Mouse (Mus musculus) midbrain, embryonic 14.5 days (tissue): ENCODE measurements at regions not wholly inside any gene's neighbourhood (a gene's known extent, or its start where the extent isn't known, plus 50 kb on each side); places are given as distances from the start of the nearest gene placed in this dataset.

ENCODE experiments used
- ATAC-seq: fragments of 200-750 bp; cut with Nextera tagmentation; 2 replicates; pipeline ENCODE4 v1.8.0; 2017; ENCODE audit warnings: moderate number of reproducible peaks, moderate library complexity; ENCODE audit not compliant: low FRiP score, low TSS enrichment
- DNase-seq: peaks from one replicate; pipeline ENCODE4 v3.0.0-alpha.2; 2015
- H3K27ac ChIP-seq: fragments of 300-500 bp; sonication (generic); replicated peaks from 2 replicates; pipeline ENCODE4 v1.5.1; 2014; ENCODE audit warnings: mild to moderate bottlenecking, low read depth, low read length, moderate library complexity
- H3K27me3 ChIP-seq: fragments of 300-500 bp; sonication (generic); 2 replicates; pipeline ENCODE4 v1.6.1; 2014; ENCODE audit warnings: low read length, control low read depth, mixed read lengths; ENCODE audit not compliant: control insufficient read depth, insufficient read depth
- H3K36me3 ChIP-seq: fragments of 300-500 bp; sonication (generic); 2 replicates; pipeline ENCODE4 v1.6.1; 2014; ENCODE audit warnings: low read length, control low read depth; ENCODE audit not compliant: control insufficient read depth, insufficient read depth
- H3K4me1 ChIP-seq: fragments of 300-500 bp; sonication (generic); 2 replicates; pipeline ENCODE4 v1.6.1; 2014; ENCODE audit warnings: mild to moderate bottlenecking, antibody characterized with exemption, low read length, control low read depth; ENCODE audit not compliant: control insufficient read depth, insufficient read depth
- H3K4me2 ChIP-seq: fragments of 300-500 bp; sonication (generic); 2 replicates; pipeline ENCODE4 v1.6.1; 2014; ENCODE audit warnings: mild to moderate bottlenecking, low read length, moderate library complexity
- H3K4me3 ChIP-seq: fragments of 300-500 bp; sonication (generic); replicated peaks from 2 replicates; pipeline ENCODE4 v1.5.1; 2014; ENCODE audit warnings: low read depth, low read length
- H3K9ac ChIP-seq: fragments of 300-500 bp; sonication (generic); replicated peaks from 2 replicates; pipeline ENCODE4 v1.6.1; 2014; ENCODE audit warnings: mild to moderate bottlenecking, low read length, moderate library complexity
- H3K9me3 ChIP-seq: fragments of 300-500 bp; sonication (generic); 2 replicates; pipeline ENCODE4 v1.6.1; 2016; ENCODE audit warnings: low read length, control low read depth, mixed read lengths; ENCODE audit not compliant: control insufficient read depth
- WGBS: fragments of 180-500 bp; shearing (Covaris S2); extraction: QIAGEN DNeasy Blood & Tissue Kit; methylation state at CpG from one replicate; pipeline ENCODE4 v1.1.7; 2014; 5-methylcytosine and 5-hydroxymethylcytosine counted together

- DNase-seq (no peak), ATAC-seq (peak; percentile 21)
- WGBS: 70% methylated on average over 1 of the region's 1 CpGs
- Histone ChIP-seq H3K9me3 (no peaks in the 10 kb centered on the region), H3K9ac (no peak overlapping the region), H3K4me2 (no peak overlapping the region), H3K36me3 (no peaks in the 10 kb centered on the region), H3K27me3 (no peaks in the 10 kb centered on the region), H3K27ac (peak overlapping the region; percentile 53; the same call in 1 of the 2 replicates), H3K4me1 (peaks cover 7% of the 10 kb centered on the region; the same call in 1 of the 2 replicates), H3K4me3 (no peak overlapping the region)
Measured at GRCm38 (mm10) chr1:33214394-33214793, 455.2 kb downstream of the Prim2 start.

GRCm38 (mm10) chr1:33201571-33202189, 467.9 kb downstream of the Prim2 start:
- Histone ChIP-seq H3K27me3 (no peaks in the 10 kb centered on the region), H3K36me3 (no peaks in the 10 kb centered on the region), H3K27ac (no peak overlapping the region), H3K9ac (no peak overlapping the region), H3K4me2 (no peak overlapping the region), H3K4me3 (no peak overlapping the region), H3K9me3 (no peaks in the 10 kb centered on the region), H3K4me1 (no peaks in the 10 kb centered on the region)
- ATAC-seq: no peak; the same call in 1 of the 2 replicates
- no peak for DNase-seq
- 73% methylated on average over 6 of the region's 6 CpGs for WGBS

- Histone ChIP-seq H3K27me3 (no peaks in the 10 kb centered on the region), H3K27ac (no peak overlapping the region), H3K9ac (no peak overlapping the region), H3K4me2 (no peak overlapping the region), H3K36me3 (no peaks in the 10 kb centered on the region), H3K4me3 (no peak overlapping the region), H3K4me1 (no peaks in the 10 kb centered on the region), H3K9me3 (no peaks in the 10 kb centered on the region)
- DNase-seq (peak; percentile 37), ATAC-seq (no peak)
- WGBS: 61% methylated on average over 2 of the region's 2 CpGs
Measured at GRCm38 (mm10) chr1:33195114-33195513, 474.5 kb downstream of the Prim2 start.

GRCm38 (mm10) chr1:33174646-33175435, 494.8 kb downstream of the Prim2 start:
- WGBS: 60% methylated on average over 10 of the region's 10 CpGs
- no peak overlapping the region for H3K4me2 ChIP-seq
- peaks cover 3% of the 10 kb centered on the region; the same call in 1 of the 2 replicates for H3K4me1 ChIP-seq

GRCm38 (mm10) chr1:33136991-33137390, 532.6 kb downstream of the Prim2 start:
- Histone ChIP-seq H3K4me3 (no peak overlapping the region), H3K4me2 (no peak overlapping the region), H3K9ac (no peak overlapping the region), H3K27ac (no peak overlapping the region), H3K4me1 (no peaks in the 10 kb centered on the region), H3K27me3 (no peaks in the 10 kb centered on the region), H3K36me3 (no peaks in the 10 kb centered on the region), H3K9me3 (no peaks in the 10 kb centered on the region)
- 63% methylated on average over 7 of the region's 7 CpGs for WGBS
- ATAC-seq (no peak), DNase-seq (peak; percentile 2)

More at GRCm38 (mm10) chr1:33174646-33175435, 494.8 kb downstream of the Prim2 start:
- Histone ChIP-seq H3K27me3 (no peaks in the 10 kb centered on the region), H3K36me3 (no peaks in the 10 kb centered on the region), H3K27ac (peak overlapping the region; percentile 49; the same call in 1 of the 2 replicates), H3K9me3 (no peaks in the 10 kb centered on the region), H3K4me3 (no peak overlapping the region), H3K9ac (no peak overlapping the region)
- ATAC-seq: peak; percentile 67
- peak; percentile 78 for DNase-seq

- Histone ChIP-seq H3K27me3 (no peaks in the 10 kb centered on the region), H3K4me2 (no peak overlapping the region), H3K4me3 (no peak overlapping the region), H3K27ac (no peak overlapping the region), H3K9ac (no peak overlapping the region), H3K4me1 (no peaks in the 10 kb centered on the region), H3K9me3 (no peaks in the 10 kb centered on the region), H3K36me3 (no peaks in the 10 kb centered on the region)
- DNase-seq (no peak), ATAC-seq (no peak)
- WGBS: 94% methylated on average over 1 of the region's 1 CpGs
Measured at GRCm38 (mm10) chr1:33130351-33130750, 539.2 kb downstream of the Prim2 start.

GRCm38 (mm10) chr1:33125062-33125461, 544.5 kb downstream of the Prim2 start:
- 88% methylated on average over 7 of the region's 7 CpGs for WGBS
- no peaks in the 10 kb centered on the region for H3K36me3 ChIP-seq
- H3K4me2 ChIP-seq: no peak overlapping the region
- H3K4me1 ChIP-seq: no peaks in the 10 kb centered on the region
- H3K27ac ChIP-seq: no peak overlapping the region
- ATAC-seq: no peak
- no peak for DNase-seq
- H3K4me3 ChIP-seq: no peak overlapping the region
- no peaks in the 10 kb centered on the region for H3K27me3 ChIP-seq
- no peaks in the 10 kb centered on the region for H3K9me3 ChIP-seq
- H3K9ac ChIP-seq: no peak overlapping the region

- WGBS: 65% methylated on average over 5 of the region's 5 CpGs
- Histone ChIP-seq H3K9ac (no peak overlapping the region), H3K4me1 (no peaks in the 10 kb centered on the region), H3K27ac (no peak overlapping the region), H3K9me3 (peaks cover 10% of the 10 kb centered on the region; the same call in 1 of the 2 replicates), H3K36me3 (no peaks in the 10 kb centered on the region), H3K27me3 (no peaks in the 10 kb centered on the region), H3K4me3 (no peak overlapping the region), H3K4me2 (no peak overlapping the region)
- ATAC-seq (no peak), DNase-seq (no peak)
Measured at GRCm38 (mm10) chr1:33106286-33106685, 559.2 kb upstream of the Gm5415 start.
